Mouse (Mus musculus) lung, postnatal 0 days (tissue): ENCODE data around the gene Peg12.

Experiments
- CTCF ChIP-seq: IDR thresholded peaks from 2 replicates; pipeline ENCODE4 v1.5.1; 2016; ENCODE audit warnings: antibody characterized with exemption, mild to moderate bottlenecking
- EP300 ChIP-seq: IDR thresholded peaks from 2 replicates; pipeline ENCODE4 v1.6.1; 2016; ENCODE audit warnings: antibody characterized with exemption, mild to moderate bottlenecking, control low read depth

- TF ChIP-seq CTCF (peak; percentile 68), EP300 (no peak)
Measured at GRCm38 (mm10) chr7:62463878-62464755, at the start of gene Peg12.
